Mouse (Mus musculus): Measurements from ENCODE around the gene Aebp2. TPM values are rescaled to one million over a fixed set of nuclear protein-coding genes. Genes with fewer than 3 reads are reported as not detected.
A peak's percentile ranks its signal among the peaks of the same experiment; 100 is the strongest.
"Not testable (repeated sequence)": the region's sequence is repeated elsewhere in the genome, so short reads cannot be mapped to it uniquely, and the experiment has no call there.

The Aebp2 gene
- polyA plus RNA-seq, 1 experiment from 2014 or later: 8.9 TPM

DNA sequence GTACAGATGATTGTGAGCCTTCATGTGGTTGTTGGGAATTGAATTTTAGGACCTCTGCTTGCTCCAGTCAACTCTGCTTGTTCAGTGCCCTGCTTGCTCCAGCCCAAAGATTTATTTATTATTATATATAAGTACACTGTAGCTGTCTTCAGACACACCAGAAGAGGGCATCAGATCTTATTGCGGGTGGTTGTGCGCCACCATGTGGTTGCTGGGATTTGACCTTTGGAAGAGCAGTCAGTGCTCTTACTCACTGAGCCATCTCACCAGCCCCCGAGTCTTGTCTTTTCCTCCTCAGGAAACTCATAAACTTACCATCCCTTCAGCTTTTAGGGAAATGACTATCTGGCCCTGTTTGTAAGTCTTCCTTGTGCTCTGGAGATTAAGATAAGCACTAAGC lies 40.2 kb downstream of the Aebp2 start:
- H3K36me3 ChIP-seq; H3K4me3 ChIP-seq; H3K9me3 ChIP-seq; H3K27ac ChIP-seq; H3K9ac ChIP-seq; H3K4me2 ChIP-seq; ATAC-seq (ENCODE audit: low FRiP score); H3K27me3 ChIP-seq: not testable (repeated sequence)
- H3K4me1 ChIP-seq (replicated peaks): peaks cover 20% of the 10 kb centered on the region
- WGBS: 66% methylated on average over 3 of the region's 3 CpGs

DNA sequence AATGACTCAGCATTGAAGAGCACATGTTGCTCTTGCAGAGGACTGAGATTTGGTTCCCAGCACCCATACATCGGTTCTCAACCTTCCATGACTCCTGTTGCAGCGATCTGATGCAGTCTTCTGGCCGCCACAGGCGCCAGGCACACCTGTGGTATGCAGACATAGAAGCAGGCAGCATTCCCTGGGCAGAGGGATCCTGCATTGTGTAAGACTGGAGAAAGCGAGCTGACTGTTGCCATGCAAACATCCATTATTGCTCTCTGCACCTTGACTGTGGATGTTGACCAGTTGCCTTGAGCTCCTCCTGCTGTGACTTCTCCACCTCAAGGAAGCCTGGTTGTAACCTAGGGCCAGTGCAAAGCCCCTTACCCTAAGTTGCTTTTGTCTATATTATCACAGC lies 42.1 kb downstream of the Aebp2 start:
- no peak overlapping the region for H3K9ac ChIP-seq
- H3K27me3 ChIP-seq: no peaks in the 10 kb centered on the region
- no peaks in the 10 kb centered on the region for H3K36me3 ChIP-seq
- 80% methylated on average over 5 of the region's 5 CpGs for WGBS
- ATAC-seq (ENCODE audit: low FRiP score): no peak
- H3K9me3 ChIP-seq: no peaks in the 10 kb centered on the region
- no peak overlapping the region for H3K4me3 ChIP-seq
- H3K4me2 ChIP-seq: no peak overlapping the region
- H3K4me1 ChIP-seq (replicated peaks): peaks cover 20% of the 10 kb centered on the region
- no peak overlapping the region for H3K27ac ChIP-seq

DNA sequence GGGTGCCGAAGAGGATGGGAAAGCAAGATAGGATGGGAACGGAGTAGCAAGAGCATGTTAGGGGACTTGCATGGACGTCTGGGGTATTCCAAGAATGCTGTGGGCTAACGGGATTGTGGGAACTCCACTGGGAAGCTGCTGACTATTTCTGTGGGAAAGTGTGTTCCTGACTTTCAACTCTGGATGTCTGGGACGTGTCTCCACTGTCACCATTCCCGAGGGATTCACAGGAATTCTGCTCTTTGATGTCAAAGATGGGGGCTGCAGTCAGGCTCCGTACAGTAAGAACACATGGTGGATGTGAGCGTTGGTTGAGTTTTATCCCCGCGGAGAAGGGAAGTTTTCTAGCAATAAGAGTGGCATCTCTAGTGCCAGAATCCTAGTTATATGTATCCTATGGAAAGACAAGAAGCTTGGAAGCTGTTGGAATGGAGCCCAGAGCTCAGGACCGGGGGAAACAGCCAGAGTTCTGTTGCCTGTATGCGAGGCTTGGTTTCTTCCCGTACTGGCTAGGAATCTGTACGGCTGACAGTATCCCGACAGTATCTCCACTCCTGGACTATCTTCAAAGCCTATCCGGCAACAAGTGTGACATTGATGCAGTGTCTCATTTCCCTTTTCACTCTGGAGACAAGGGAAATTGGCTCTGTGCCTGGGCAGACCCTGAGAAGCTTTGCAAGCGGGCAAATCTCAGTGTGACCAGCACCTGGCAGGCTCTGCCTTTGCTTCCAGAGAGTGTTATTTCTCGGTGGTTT lies 44.2 kb downstream of the Aebp2 start:
- no peaks in the 10 kb centered on the region for H3K36me3 ChIP-seq
- peak overlapping the region; percentile 17; the same call in 1 of the 2 replicates for H3K4me2 ChIP-seq
- H3K27me3 ChIP-seq: no peaks in the 10 kb centered on the region
- peaks cover 20% of the 10 kb centered on the region for H3K4me1 ChIP-seq (replicated peaks)
- WGBS: 47% methylated on average over 18 of the region's 18 CpGs
- no peak overlapping the region for H3K4me3 ChIP-seq
- H3K9me3 ChIP-seq: peaks cover 5% of the 10 kb centered on the region; the same call in 1 of the 2 replicates
- H3K27ac ChIP-seq: peak overlapping the region; percentile 62
- no peak overlapping the region for H3K9ac ChIP-seq
- ATAC-seq (ENCODE audit: low FRiP score): peak; percentile 77

DNA sequence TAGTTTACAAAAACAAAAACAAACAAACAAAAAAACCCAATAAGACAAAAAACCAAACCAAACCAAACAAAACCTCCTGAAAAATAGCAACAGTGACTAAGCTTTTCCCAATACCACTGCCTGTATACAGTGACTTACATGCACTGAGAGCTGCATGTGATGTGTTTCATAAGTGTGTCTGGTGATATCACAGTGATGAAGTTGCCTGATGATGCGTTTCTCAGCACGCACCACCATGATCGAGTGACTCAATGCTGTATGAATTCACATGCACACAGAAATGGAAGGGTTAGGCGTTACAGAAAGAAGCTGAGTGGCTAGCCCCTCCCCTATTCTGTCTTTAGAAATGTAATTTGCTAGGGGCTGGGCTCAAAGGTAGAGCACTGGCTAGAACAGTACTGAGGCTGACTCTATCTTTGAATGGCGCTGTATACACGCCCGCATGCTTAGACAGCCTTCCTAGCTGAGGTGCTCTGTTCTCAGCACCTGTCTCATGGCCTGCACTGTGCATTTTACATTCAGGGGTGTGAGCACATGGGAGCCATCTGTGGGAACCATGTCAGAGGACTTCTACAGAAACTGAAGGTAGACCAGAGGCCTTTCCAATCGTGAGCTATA lies 44.9 kb downstream of the Aebp2 start:
- H3K27me3 ChIP-seq: no peaks in the 10 kb centered on the region
- ATAC-seq (ENCODE audit: low FRiP score): peak; percentile 64
- no peak overlapping the region for H3K9ac ChIP-seq
- 81% methylated on average over 8 of the region's 8 CpGs for WGBS
- H3K36me3 ChIP-seq: no peaks in the 10 kb centered on the region
- peak overlapping the region; percentile 62 for H3K27ac ChIP-seq
- H3K4me2 ChIP-seq: no peak overlapping the region
- H3K9me3 ChIP-seq: peaks cover 5% of the 10 kb centered on the region; the same call in 1 of the 2 replicates
- peaks cover 20% of the 10 kb centered on the region for H3K4me1 ChIP-seq (replicated peaks)
- no peak overlapping the region for H3K4me3 ChIP-seq

DNA sequence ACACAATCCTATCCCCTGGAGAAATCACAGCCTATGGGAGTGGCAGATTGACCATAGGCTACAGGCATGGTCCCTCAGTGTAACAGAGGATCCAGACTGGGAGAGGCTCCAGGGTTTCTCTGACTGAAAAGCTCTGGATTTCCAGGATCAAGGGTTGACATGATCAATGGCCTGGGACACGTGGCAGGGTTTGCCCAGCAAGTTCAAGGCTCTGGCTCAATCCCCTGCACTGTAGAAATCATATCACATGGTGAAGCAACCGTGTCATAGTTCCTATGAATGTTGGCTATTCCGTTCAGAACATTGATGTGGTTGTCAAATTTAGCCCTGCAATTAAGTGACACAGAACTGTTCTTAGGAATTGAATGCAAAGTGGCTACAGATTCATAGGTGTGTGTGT lies 52.0 kb downstream of the Aebp2 start:
- H3K27ac ChIP-seq: no peak overlapping the region
- peaks cover 5% of the 10 kb centered on the region; the same call in 1 of the 2 replicates for H3K9me3 ChIP-seq
- H3K4me3 ChIP-seq: no peak overlapping the region
- H3K4me2 ChIP-seq: no peak overlapping the region
- no peaks in the 10 kb centered on the region for H3K27me3 ChIP-seq
- H3K4me1 ChIP-seq (replicated peaks): peaks cover 33% of the 10 kb centered on the region
- H3K9ac ChIP-seq: no peak overlapping the region
- no peak for ATAC-seq (ENCODE audit: low FRiP score)
- WGBS: 74% methylated on average over 3 of the region's 3 CpGs
- no peaks in the 10 kb centered on the region for H3K36me3 ChIP-seq

DNA sequence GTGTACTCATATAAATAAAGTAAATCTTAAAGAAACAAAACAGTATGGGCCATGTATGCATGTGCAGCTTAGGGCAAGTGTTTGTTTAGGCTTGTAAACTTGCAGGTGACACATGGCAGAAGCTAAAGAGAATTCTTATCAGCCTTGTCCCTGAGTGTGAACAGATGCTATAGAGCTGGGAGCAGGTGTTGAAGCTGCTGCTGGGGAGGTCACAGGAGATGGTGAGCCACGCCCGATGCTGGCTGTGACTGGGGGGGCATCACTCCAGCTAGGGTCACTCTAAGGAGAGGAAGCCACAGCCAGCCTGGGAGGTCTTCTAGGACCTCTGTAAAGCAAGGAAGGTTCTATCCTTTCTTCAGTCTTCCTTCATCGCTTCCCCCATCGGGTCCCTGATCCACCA lies 53.6 kb downstream of the Aebp2 start:
- no peak for ATAC-seq (ENCODE audit: low FRiP score)
- Histone ChIP-seq H3K27ac (no peak overlapping the region), H3K4me3 (no peak overlapping the region), H3K4me2 (no peak overlapping the region), H3K9me3 (no peaks in the 10 kb centered on the region), H3K36me3 (no peaks in the 10 kb centered on the region), H3K27me3 (no peaks in the 10 kb centered on the region), H3K4me1 (replicated peaks) (peaks cover 35% of the 10 kb centered on the region), H3K9ac (no peak overlapping the region)
- 92% methylated on average over 4 of the region's 4 CpGs for WGBS

DNA sequence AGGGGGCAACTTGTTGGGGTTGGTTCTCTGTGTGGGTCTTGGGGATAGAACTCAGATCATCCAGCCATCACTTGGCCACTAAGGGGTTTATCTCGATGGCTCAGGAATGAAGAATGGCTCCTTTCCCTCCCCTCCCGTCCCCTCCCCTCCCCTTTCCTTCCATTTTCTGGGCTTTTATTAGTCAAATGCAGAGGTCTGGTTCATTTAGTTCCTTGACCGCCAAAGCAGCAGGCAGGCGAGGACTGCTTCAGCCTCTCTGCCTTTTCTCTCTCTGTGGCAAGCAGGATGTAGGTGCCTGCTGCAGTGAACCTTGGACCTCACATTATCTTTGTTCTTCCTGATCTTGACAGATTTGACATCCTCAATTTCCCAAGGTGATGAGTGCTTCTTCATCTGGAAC lies 54.6 kb downstream of the Aebp2 start:
- no peak for ATAC-seq (ENCODE audit: low FRiP score)

DNA sequence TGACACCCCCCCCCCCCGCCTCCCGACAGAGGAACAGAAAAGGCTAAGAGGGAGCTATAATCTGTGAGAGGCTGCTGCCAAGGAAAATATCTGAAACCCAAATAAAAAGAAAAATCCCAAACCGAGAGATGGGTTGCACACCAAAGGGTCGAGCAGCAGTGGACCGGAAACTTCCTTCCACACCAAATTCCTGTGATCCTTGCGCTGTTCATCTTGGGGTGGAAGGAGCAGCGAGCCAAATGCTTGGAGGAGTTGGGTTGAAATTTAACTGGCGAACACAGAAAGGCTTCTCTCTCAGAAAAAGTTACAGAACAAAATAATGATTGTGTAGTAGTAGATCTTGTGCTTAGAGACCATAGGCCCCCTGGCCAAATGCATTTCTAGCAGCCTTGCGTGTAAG lies 55.5 kb downstream of the Aebp2 start:
- no peak for ATAC-seq (ENCODE audit: low FRiP score)
- 69% methylated on average over 9 of the region's 9 CpGs for WGBS
- Histone ChIP-seq H3K9me3 (no peaks in the 10 kb centered on the region), H3K27ac (peak overlapping the region; percentile 14; the same call in 1 of the 2 replicates), H3K9ac (no peak overlapping the region), H3K4me1 (replicated peaks) (peaks cover 46% of the 10 kb centered on the region), H3K27me3 (no peaks in the 10 kb centered on the region), H3K36me3 (no peaks in the 10 kb centered on the region), H3K4me3 (no peak overlapping the region), H3K4me2 (no peak overlapping the region)

More for the DNA sequence above, 54.6 kb downstream of the Aebp2 start:
- no peaks in the 10 kb centered on the region for H3K9me3 ChIP-seq
- no peak overlapping the region for H3K27ac ChIP-seq
- 9% methylated on average over 4 of the region's 4 CpGs for WGBS
- peaks cover 38% of the 10 kb centered on the region for H3K4me1 ChIP-seq (replicated peaks)
- H3K36me3 ChIP-seq: no peaks in the 10 kb centered on the region
- no peak overlapping the region for H3K9ac ChIP-seq
- H3K4me2 ChIP-seq: no peak overlapping the region
- no peaks in the 10 kb centered on the region for H3K27me3 ChIP-seq
- no peak overlapping the region for H3K4me3 ChIP-seq

DNA sequence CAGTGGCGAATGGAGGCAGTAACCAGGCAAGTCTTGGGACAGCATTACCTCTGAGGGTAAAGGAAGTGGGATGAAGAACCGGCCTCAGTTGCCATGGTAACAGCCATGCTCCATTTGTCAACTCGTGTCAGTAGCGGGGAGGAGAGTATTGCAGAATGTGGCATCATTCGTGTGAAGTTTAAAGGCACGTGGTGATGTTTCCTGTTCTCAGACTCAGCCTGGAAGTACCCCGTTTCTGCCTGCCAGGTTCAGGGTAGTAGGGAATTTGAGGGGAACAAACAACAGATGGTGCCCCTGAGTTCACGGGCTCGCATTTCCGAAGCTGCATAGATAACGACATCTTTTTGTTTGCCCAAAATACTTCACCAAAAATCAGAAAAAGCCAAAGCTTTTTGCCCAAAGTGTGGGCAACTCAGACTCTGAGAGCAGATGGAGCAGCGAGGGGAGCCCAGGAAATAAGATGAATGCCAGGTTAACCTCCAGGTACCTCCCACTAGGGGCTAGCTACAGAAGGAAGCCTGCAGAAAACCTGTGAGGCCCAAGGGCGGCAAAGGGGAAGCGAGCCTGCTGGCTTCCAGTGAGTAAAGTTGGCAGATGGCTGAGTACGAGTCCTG lies 56.3 kb downstream of the Aebp2 start:
- peak overlapping the region; percentile 25; the same call in 1 of the 2 replicates for H3K4me2 ChIP-seq
- H3K36me3 ChIP-seq: no peaks in the 10 kb centered on the region
- H3K9ac ChIP-seq: no peak overlapping the region
- H3K27ac ChIP-seq: peak overlapping the region; percentile 45; the same call in 1 of the 2 replicates
- H3K4me1 ChIP-seq (replicated peaks): peaks cover 48% of the 10 kb centered on the region
- H3K4me3 ChIP-seq: no peak overlapping the region
- H3K27me3 ChIP-seq: no peaks in the 10 kb centered on the region
- H3K9me3 ChIP-seq: no peaks in the 10 kb centered on the region
- peak; percentile 80 for ATAC-seq (ENCODE audit: low FRiP score)
- 19% methylated on average over 15 of the region's 15 CpGs for WGBS

DNA sequence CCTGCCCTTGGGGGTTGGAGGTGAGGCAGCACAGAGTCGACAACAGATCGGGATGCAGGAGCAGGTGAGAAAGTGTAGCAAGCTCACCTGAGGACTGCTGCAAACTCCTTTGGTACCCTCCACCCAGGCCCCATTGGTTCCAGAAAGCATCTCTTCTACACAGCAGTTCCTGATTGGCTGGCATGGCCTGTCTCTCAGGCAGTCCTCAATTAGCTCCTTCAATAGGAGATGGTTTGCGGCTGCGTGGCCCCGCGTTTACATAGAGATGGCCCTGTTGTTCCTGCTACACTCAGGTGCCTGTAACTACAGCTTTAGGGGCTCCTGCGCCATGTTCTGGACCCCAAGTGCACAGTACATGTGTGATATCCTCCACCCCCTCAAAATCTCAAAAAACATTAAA lies 58.2 kb downstream of the Aebp2 start:
- no peaks in the 10 kb centered on the region for H3K36me3 ChIP-seq
- H3K27me3 ChIP-seq: no peaks in the 10 kb centered on the region
- ATAC-seq (ENCODE audit: low FRiP score): no peak
- H3K27ac ChIP-seq: no peak overlapping the region
- no peak overlapping the region for H3K4me3 ChIP-seq
- H3K4me2 ChIP-seq: no peak overlapping the region
- peaks cover 46% of the 10 kb centered on the region for H3K4me1 ChIP-seq (replicated peaks)
- H3K9ac ChIP-seq: no peak overlapping the region
- H3K9me3 ChIP-seq: no peaks in the 10 kb centered on the region
- WGBS: 39% methylated on average over 7 of the region's 7 CpGs

DNA sequence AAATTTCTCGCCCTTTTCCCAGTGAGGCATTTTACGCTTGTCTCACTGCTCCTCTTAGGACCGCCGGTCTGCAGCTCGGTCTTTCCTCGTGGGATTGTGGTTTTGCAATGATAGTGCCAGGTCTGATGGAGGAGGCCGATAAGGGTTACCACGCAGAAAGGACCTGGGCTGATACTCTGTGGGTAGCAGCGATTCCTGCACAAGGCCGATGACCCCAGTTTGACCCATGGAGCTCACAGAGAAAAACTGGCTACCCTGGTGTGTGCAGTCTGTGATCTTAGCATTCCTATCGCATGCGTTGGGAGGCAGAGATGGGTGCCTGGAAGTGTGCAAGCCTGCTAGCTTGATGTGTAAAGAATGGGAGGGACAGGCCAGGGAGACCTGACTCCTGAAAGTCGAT lies 60.4 kb downstream of the Aebp2 start:
- no peak overlapping the region for H3K27ac ChIP-seq
- no peak for ATAC-seq (ENCODE audit: low FRiP score)
- no peak overlapping the region; the same call in 1 of the 2 replicates for H3K9ac ChIP-seq
- no peak overlapping the region for H3K4me2 ChIP-seq
- H3K4me1 ChIP-seq (replicated peaks): peaks cover 33% of the 10 kb centered on the region
- no peaks in the 10 kb centered on the region for H3K9me3 ChIP-seq
- 36% methylated on average over 13 of the region's 13 CpGs for WGBS
- H3K4me3 ChIP-seq: no peak overlapping the region
- H3K36me3 ChIP-seq: no peaks in the 10 kb centered on the region
- H3K27me3 ChIP-seq: no peaks in the 10 kb centered on the region

DNA sequence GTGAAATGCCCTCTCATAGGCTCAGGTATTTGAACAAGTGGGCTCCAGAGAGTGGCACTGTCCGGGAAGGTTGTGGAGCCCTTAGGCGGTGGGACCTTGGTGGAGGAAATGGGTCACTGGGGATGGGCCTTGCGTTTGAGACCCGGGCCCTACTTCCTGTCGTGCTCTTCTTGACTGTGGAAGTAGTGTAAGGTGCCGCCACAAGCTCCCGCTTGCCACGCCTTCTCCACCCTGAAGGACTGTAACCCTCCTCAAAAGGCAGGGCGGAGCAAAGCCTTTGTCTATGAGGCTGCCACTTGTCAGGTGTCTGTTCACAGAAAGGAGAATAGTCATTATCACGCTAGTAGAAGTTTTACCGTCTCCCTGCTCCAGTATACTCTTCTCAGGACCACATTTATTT lies 61.9 kb downstream of the Aebp2 start:
- Histone ChIP-seq H3K27ac (no peak overlapping the region), H3K4me2 (no peak overlapping the region), H3K27me3 (no peaks in the 10 kb centered on the region), H3K9me3 (no peaks in the 10 kb centered on the region), H3K9ac (no peak overlapping the region), H3K4me1 (replicated peaks) (peaks cover 18% of the 10 kb centered on the region), H3K4me3 (no peak overlapping the region), H3K36me3 (no peaks in the 10 kb centered on the region)
- ATAC-seq (ENCODE audit: low FRiP score): no peak
- WGBS: 90% methylated on average over 11 of the region's 11 CpGs
